Mouse (Mus musculus) left cerebral cortex, adult 6 months (tissue): ENCODE measurements around the gene Eipr1. TPM values are rescaled to one million over a fixed set of nuclear protein-coding genes. Genes with fewer than 3 reads are reported as not detected.

Experiments
- long read RNA-seq, 2 experiments: library from polyadenylated mRNA; unstranded; transcript quantifications; one replicate each; pipeline ENCODE4 v2.0.0; 2019 to 2020
- polyA plus RNA-seq: library from polyadenylated mRNA; unstranded; fragments of <200 nt; fragmentation: Nextera tagmentation; gene quantifications from 2 replicates; pipeline ENCODE4 v1.2.3, GENCODE M21; 2021

Gene Eipr1
- 62.7 and 82.5 TPM in 2 replicates for polyA plus RNA-seq
- long read RNA-seq, experiment 1, full-length matches to known transcripts = 311 of 346 reads
- long read RNA-seq, experiment 1, partial matches to known transcripts = 11 of 346 reads
- long read RNA-seq, experiment 1, other reads (novel, unspliced or antisense) = 24 of 346 reads
- long read RNA-seq, experiment 2, full-length matches to known transcripts = 92 of 115 reads
- long read RNA-seq, experiment 2, partial matches to known transcripts = 15 of 115 reads
- long read RNA-seq, experiment 2, other reads (novel, unspliced or antisense) = 8 of 115 reads

DNA sequence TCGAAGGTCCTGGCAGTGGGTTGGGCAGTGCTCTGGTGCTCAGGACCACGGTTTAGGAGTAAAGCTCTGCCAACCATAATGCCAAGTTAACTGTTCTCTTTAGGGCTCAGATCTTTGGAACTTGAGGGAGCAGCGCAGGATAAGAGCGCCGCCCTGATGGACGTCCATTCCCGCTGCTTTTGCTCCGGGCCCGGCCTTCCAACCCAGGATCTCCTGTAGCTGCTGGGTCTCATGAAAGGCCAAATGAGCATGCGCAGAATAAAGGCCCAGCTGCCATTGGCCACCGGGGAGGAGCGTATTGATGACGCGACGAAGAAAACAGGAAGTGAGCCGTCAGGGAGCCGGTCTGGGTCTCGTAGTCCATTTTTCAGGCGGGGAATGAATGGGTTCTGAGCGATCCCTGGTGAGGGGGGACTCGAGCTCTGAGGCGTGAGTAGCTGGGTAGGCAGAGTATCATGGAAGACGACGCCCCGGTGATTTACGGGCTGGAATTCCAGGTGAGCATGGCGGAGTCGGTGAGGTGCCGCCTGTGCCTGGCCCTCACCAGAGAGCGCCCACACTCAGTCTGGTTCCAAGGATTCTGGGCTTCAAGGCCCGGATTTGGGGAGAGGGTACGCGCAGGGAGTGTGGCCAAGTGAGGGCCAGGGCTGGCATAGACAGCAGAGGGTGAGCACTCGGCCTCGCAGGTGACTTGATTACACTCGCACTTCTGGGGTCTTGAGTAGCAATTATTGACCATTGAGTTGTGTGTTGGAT is at the start of gene Eipr1:
Gene Eipr1 (plus strand): TSS at position 296 of the 756 bp plus-strand sequence.

GRCm38 (mm10) chr12:28750021-28750633 is 1.5 kb upstream of the Eipr1 start, which contains the start of gene Trappc12:
TSS of gene Trappc12 (minus strand) at chr12:28750472.

Other genes with a start within 250 kb of the Eipr1 start
- gene Dcdc2c, start 199.4 kb upstream of the Eipr1 start, polyA plus RNA-seq = not detected in 2 replicates
- gene Allc, start 169.3 kb upstream of the Eipr1 start, polyA plus RNA-seq = 0.38 TPM in 2 replicates
- gene Colec11, start 128.4 kb upstream of the Eipr1 start, polyA plus RNA-seq = 0.38 and 0.71 TPM in 2 replicates
- 1,337 and 1,371 TPM in 2 replicates for gene Rps7, start 115.8 kb upstream of the Eipr1 start, polyA plus RNA-seq
- gene Rnaseh1, start 102.2 kb upstream of the Eipr1 start, polyA plus RNA-seq = 13.9 and 14.8 TPM in 2 replicates
- 64.1 and 68.4 TPM in 2 replicates for gene Adi1, start 76.6 kb upstream of the Eipr1 start, polyA plus RNA-seq
- 30.1 and 36.0 TPM in 2 replicates for gene Trappc12, start 1.3 kb upstream of the Eipr1 start, polyA plus RNA-seq